Comparison of ENCODE assay signal across 30 mouse cellular contexts in the genomic region with DNA sequence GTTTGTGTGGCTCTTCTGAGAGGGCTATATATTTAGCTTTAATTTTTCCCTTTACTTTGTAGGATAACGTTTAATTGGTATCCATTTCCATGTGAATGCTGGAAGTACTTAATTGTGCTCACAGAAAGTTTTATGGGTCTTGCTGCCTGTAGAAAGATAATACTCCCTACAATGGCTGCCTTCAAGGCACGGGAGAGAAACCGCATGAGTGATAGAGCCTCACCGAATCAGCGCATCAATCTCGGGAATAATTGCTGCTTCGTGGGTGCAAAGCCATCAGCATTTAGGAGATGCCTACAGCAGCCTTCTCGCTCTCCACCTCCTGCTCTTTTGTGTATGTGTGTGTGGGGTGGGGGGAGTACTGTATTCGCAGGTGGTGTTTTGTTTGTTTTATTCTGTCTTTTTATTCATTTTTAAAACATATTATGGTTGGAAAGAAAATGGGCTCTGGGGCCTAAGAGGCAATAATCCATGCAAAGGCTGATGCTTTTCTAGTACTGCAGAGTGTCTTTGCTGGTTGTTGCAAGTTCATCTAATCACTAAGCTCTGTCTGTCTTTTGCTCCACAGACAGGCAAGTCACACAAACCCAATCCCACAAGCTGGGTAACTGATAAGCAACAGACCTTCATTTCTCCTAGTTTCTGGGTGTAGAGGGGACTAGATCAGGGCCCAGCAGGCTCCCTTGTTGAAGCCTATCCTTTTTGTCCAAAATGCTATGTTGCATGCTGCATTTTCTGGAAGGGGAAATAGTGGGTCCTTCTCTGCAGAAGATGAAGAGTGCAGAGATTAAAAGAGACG.
DNase-seq lines count a peak whose midpoint lies in the region; ATAC-seq and TF ChIP-seq lines count a peak whose summit lies in the region.
"Had no signal": no experiment of that assay in that cellular context is flagged by ENCODE, and none has a peak within 500 bp of the region (broad histone marks: within the 10 kb centered on the region; RNA-seq: fewer than 3 reads in every experiment).

No protein-coding gene starts in this region.

- H3K4me3 ChIP-seq in hindbrain, postnatal 0 days (ENCODE audit: low read length): no peak overlapping the region
- H3K4me3 ChIP-seq in hindbrain, embryonic 12.5 days: no peak overlapping the region
- no peak overlapping the region for H3K4me3 ChIP-seq in neural tube, embryonic 14.5 days (ENCODE audit: low read depth, low read length)
- no peak overlapping the region for H3K4me3 ChIP-seq in heart, embryonic 10.5 days
- H3K4me3 ChIP-seq: embryonic facial prominence, embryonic 13.5 days; heart, embryonic 15.5 days; kidney, embryonic 15.5 days; liver, embryonic 12.5 days; megakaryocyte, embryonic 14.5 days; midbrain, embryonic 15.5 days had no signal

- no peak overlapping the region for H3K27ac ChIP-seq in hindbrain, postnatal 0 days
- no peak overlapping the region for H3K27ac ChIP-seq in hindbrain, embryonic 12.5 days
- no peak overlapping the region; the same call in 1 of the 2 replicates for H3K27ac ChIP-seq in neural tube, embryonic 14.5 days (ENCODE audit: low read depth, low read length)
- no peak overlapping the region for H3K27ac ChIP-seq in heart, embryonic 10.5 days
- H3K27ac ChIP-seq: embryonic facial prominence, embryonic 13.5 days; heart, embryonic 15.5 days; hindbrain, embryonic 14.5 days; kidney, embryonic 15.5 days; liver, embryonic 12.5 days; midbrain, embryonic 15.5 days had no signal

- no peaks in the 10 kb centered on the region for H3K27me3 ChIP-seq in hindbrain, postnatal 0 days (ENCODE audit: insufficient read depth, low read length)
- H3K27me3 ChIP-seq in hindbrain, embryonic 12.5 days: no peaks in the 10 kb centered on the region
- no peaks in the 10 kb centered on the region for H3K27me3 ChIP-seq in neural tube, embryonic 14.5 days (ENCODE audit: control insufficient read depth, insufficient read depth, low read length)
- H3K27me3 ChIP-seq in heart, embryonic 10.5 days (ENCODE audit: insufficient read depth, poor library complexity, severe bottlenecking): no peaks in the 10 kb centered on the region
- H3K27me3 ChIP-seq: embryonic facial prominence, embryonic 13.5 days; heart, embryonic 15.5 days; kidney, embryonic 15.5 days; liver, embryonic 12.5 days; megakaryocyte, embryonic 14.5 days; midbrain, embryonic 15.5 days had no signal

- TF ChIP-seq CTCF in hindbrain, postnatal 0 days (IDR thresholded peaks at IDR 0.05; ENCODE audit: low read depth): no peak

- no peaks in the 10 kb centered on the region for H3K4me1 ChIP-seq in hindbrain, postnatal 0 days (ENCODE audit: insufficient read depth, low read length)
- no peaks in the 10 kb centered on the region for H3K4me1 ChIP-seq in hindbrain, embryonic 12.5 days
- peaks cover 3% of the 10 kb centered on the region; the same call in 1 of the 2 replicates for H3K4me1 ChIP-seq in neural tube, embryonic 14.5 days (ENCODE audit: control insufficient read depth, insufficient read depth, low read length)
- H3K4me1 ChIP-seq in heart, embryonic 10.5 days: no peaks in the 10 kb centered on the region
- H3K4me1 ChIP-seq: embryonic facial prominence, embryonic 13.5 days; heart, embryonic 15.5 days; kidney, embryonic 15.5 days; liver, embryonic 12.5 days; megakaryocyte, embryonic 14.5 days; midbrain, embryonic 15.5 days had no signal

- H3K4me2 ChIP-seq in hindbrain, postnatal 0 days (ENCODE audit: low read depth, low read length): no peak overlapping the region
- no peak overlapping the region for H3K4me2 ChIP-seq in hindbrain, embryonic 12.5 days (replicated peaks)
- H3K4me2 ChIP-seq in neural tube, embryonic 14.5 days (ENCODE audit: low read depth, low read length): 0 out of 2 replicates have a peak overlapping the region, but pooled peaks have one; percentile 12
- H3K4me2 ChIP-seq: embryonic facial prominence, embryonic 13.5 days; heart, embryonic 15.5 days; hindbrain, embryonic 14.5 days; kidney, embryonic 15.5 days; liver, embryonic 12.5 days; midbrain, embryonic 15.5 days had no signal

- no peaks in the 10 kb centered on the region for H3K36me3 ChIP-seq in hindbrain, postnatal 0 days (ENCODE audit: insufficient read depth, low read length)
- no peaks in the 10 kb centered on the region for H3K36me3 ChIP-seq in hindbrain, embryonic 12.5 days
- no peaks in the 10 kb centered on the region for H3K36me3 ChIP-seq in neural tube, embryonic 14.5 days (ENCODE audit: control insufficient read depth, insufficient read depth, low read length)
- no peaks in the 10 kb centered on the region for H3K36me3 ChIP-seq in heart, embryonic 10.5 days
- H3K36me3 ChIP-seq: embryonic facial prominence, embryonic 13.5 days; heart, embryonic 15.5 days; kidney, embryonic 15.5 days; liver, embryonic 12.5 days; midbrain, embryonic 15.5 days had no signal

- WGBS in hindbrain, postnatal 0 days: 66% methylated on average over 10 of the region's 10 CpGs
- WGBS in hindbrain, embryonic 12.5 days: 60% methylated on average over 10 of the region's 10 CpGs
- WGBS in neural tube, embryonic 14.5 days: 17% methylated on average over 10 of the region's 10 CpGs
- 73% methylated on average over 10 of the region's 10 CpGs for WGBS in heart, embryonic 10.5 days

- peak; percentile 21 for DNase-seq in embryo, embryonic 10.5 days (ENCODE audit: low spot score)
- DNase-seq in embryo, embryonic 10 days (ENCODE audit: low spot score): no peak
- DNase-seq in hindbrain, postnatal 0 days (ENCODE audit: low spot score): peak; percentile 25
- no peak for DNase-seq in layer of hippocampus, adult 11-12 months (ENCODE audit: low spot score)
- no peak for DNase-seq in heart, embryonic 10.5 days (ENCODE audit: low spot score)
- DNase-seq: adrenal gland, postnatal 25 days; cerebellum, adult 18-20 months; cerebellum, postnatal 25 days; embryo, embryonic 11 days; gastrocnemius, postnatal 10 days; heart, postnatal 4 days; kidney, adult 11 months; kidney, postnatal 36 days; layer of hippocampus, postnatal 36 days; left cerebral cortex, postnatal 4 days; liver, postnatal 0 days; lung, postnatal 36 days; right cerebral cortex, postnatal 25 days; thymus, postnatal 14 days had no signal

- H3K9ac ChIP-seq in hindbrain, postnatal 0 days (replicated peaks; ENCODE audit: low read length): no peak overlapping the region
- H3K9ac ChIP-seq in hindbrain, embryonic 12.5 days: no peak overlapping the region
- H3K9ac ChIP-seq in neural tube, embryonic 14.5 days (replicated peaks; ENCODE audit: low read depth, low read length): no peak overlapping the region
- H3K9ac ChIP-seq: embryonic facial prominence, embryonic 13.5 days; heart, embryonic 15.5 days; hindbrain, embryonic 14.5 days; kidney, embryonic 15.5 days; liver, embryonic 12.5 days; liver, postnatal 0 days; midbrain, embryonic 15.5 days had no signal

- H3K9me3 ChIP-seq in hindbrain, postnatal 0 days (ENCODE audit: low read length): no peaks in the 10 kb centered on the region
- H3K9me3 ChIP-seq in hindbrain, embryonic 12.5 days (replicated peaks): no peaks in the 10 kb centered on the region
- H3K9me3 ChIP-seq in neural tube, embryonic 14.5 days (ENCODE audit: control insufficient read depth, low read length): no peaks in the 10 kb centered on the region
- no peaks in the 10 kb centered on the region for H3K9me3 ChIP-seq in heart, embryonic 10.5 days
- H3K9me3 ChIP-seq: embryonic facial prominence, embryonic 13.5 days; heart, embryonic 15.5 days; kidney, embryonic 15.5 days; liver, embryonic 12.5 days; megakaryocyte, embryonic 14.5 days; midbrain, embryonic 15.5 days had no signal

- no peak for ATAC-seq in hindbrain, postnatal 0 days
- no peak for ATAC-seq in hindbrain, embryonic 12.5 days (ENCODE audit: low FRiP score)
- peak; percentile 42; the same call in 1 of the 2 replicates for ATAC-seq in megakaryocyte progenitor cell, adult 5-6 weeks (replicated peaks; ENCODE audit: poor library complexity)
- 0 out of 2 replicates have a peak, but pooled peaks have one; percentile 21 for ATAC-seq in neural tube, embryonic 14.5 days (ENCODE audit: low read depth)
- ATAC-seq: inflammation-experienced regulatory T-cells, adult 6 months; liver, embryonic 12.5 days; liver, postnatal 0 days; midbrain, embryonic 15.5 days had no signal

Comparison
In these comparisons a context has a peak if more than half of its experiments do, and no peak if none do; other contexts are left out.
1. DNase-seq: peak in embryo, embryonic 10.5 days (single experiment) and hindbrain, postnatal 0 days (single experiment); none in embryo, embryonic 10 days (single experiment), layer of hippocampus, adult 11-12 months (single experiment) and heart, embryonic 10.5 days (single experiment).
2. ATAC-seq: peak in megakaryocyte progenitor cell, adult 5-6 weeks (single experiment) and neural tube, embryonic 14.5 days (single experiment); none in hindbrain, postnatal 0 days (single experiment) and hindbrain, embryonic 12.5 days (single experiment).